Mouse (Mus musculus) C2C12 (cell line): ENCODE measurements around the gene Lax1. TPM values are rescaled to one million over a fixed set of nuclear protein-coding genes. Genes with fewer than 3 reads are reported as not detected.

Experiments used
- H3K27me3 ChIP-seq: one replicate; pipeline ENCODE4 v1.6.1; 2011; ENCODE audit not compliant: control insufficient read depth, insufficient read depth, insufficient read length
- H3K36me3 ChIP-seq: one replicate; pipeline ENCODE4 v1.6.1; 2011; ENCODE audit not compliant: control insufficient read depth, insufficient read depth
- H3K4me3 ChIP-seq: one replicate; pipeline ENCODE4 v1.5.1; 2011; ENCODE audit warnings: mild to moderate bottlenecking, control low read depth; ENCODE audit not compliant: poor library complexity, insufficient read depth, severe bottlenecking
- H3K79me2 ChIP-seq: one replicate; pipeline ENCODE4 v1.6.1; 2011; ENCODE audit not compliant: control insufficient read depth, insufficient read depth
- H3K79me3 ChIP-seq: one replicate; pipeline ENCODE4 v1.6.1; 2011; ENCODE audit warnings: low read depth, control low read depth
- H3ac ChIP-seq: one replicate; pipeline ENCODE3; 2011; ENCODE audit warnings: low read depth; ENCODE audit not compliant: control insufficient read depth, insufficient read length
- CEBPB ChIP-seq: IDR thresholded peaks from one replicate; pipeline ENCODE4 v1.6.1; 2011; ENCODE audit warnings: low read depth, mild to moderate bottlenecking, control low read depth, moderate library complexity
- CTCF ChIP-seq: IDR thresholded peaks from one replicate; pipeline ENCODE4 v1.5.1; 2011; ENCODE audit not compliant: control insufficient read depth, insufficient read depth, insufficient read length
- FOSL1 ChIP-seq: IDR thresholded peaks from one replicate; pipeline ENCODE4 v1.8.0; 2011; ENCODE audit warnings: mild to moderate bottlenecking, low read length; ENCODE audit not compliant: poor library complexity, insufficient read depth, severe bottlenecking
- MAX ChIP-seq: IDR thresholded peaks from one replicate; pipeline ENCODE4 v1.6.1; 2011; ENCODE audit warnings: mild to moderate bottlenecking, control low read depth
- MYOD1 ChIP-seq: IDR thresholded peaks from one replicate; pipeline ENCODE4 v1.6.1; 2011; ENCODE audit warnings: low read depth; ENCODE audit not compliant: control insufficient read depth, insufficient read length
- MYOG ChIP-seq: IDR thresholded peaks from one replicate; pipeline ENCODE4 v1.6.1; 2011; ENCODE audit not compliant: control insufficient read depth, insufficient read length; ENCODE audit errors: extremely low read depth
- USF1 ChIP-seq: IDR thresholded peaks from one replicate; pipeline ENCODE4 v1.6.1; 2011; ENCODE audit warnings: low read depth, mild to moderate bottlenecking, control low read depth, moderate library complexity
- polyA plus RNA-seq: library from polyadenylated mRNA; unstranded; fragments of >200 nt; fragmentation: generic; extraction: Trizol; gene quantifications from one replicate; pipeline ENCODE4 v1.2.1, GENCODE M21; 2012; ENCODE audit warnings: missing spikeins

Gene Lax1
- polyA plus RNA-seq, 1 experiment = not detected

GRCm38 (mm10) chr1:133685749-133686519 is 4.0 kb downstream of the Lax1 start:
- Histone ChIP-seq H3K27me3 (no peaks in the 10 kb centered on the region), H3K36me3 (no peaks in the 10 kb centered on the region), H3ac (no peak overlapping the region), H3K79me2 (no peaks in the 10 kb centered on the region), H3K4me3 (no peak overlapping the region), H3K79me3 (no peaks in the 10 kb centered on the region)
- TF ChIP-seq CTCF (no peak), MAX (no peak), MYOG (no peak), USF1 (no peak), CEBPB (peak; percentile 86), FOSL1 (no peak)

- Histone ChIP-seq H3K4me3 (no peak overlapping the region), H3K27me3 (no peaks in the 10 kb centered on the region), H3K79me3 (no peaks in the 10 kb centered on the region), H3K36me3 (no peaks in the 10 kb centered on the region), H3K79me2 (no peaks in the 10 kb centered on the region), H3ac (no peak overlapping the region)
- no peak for TF ChIP-seq MYOG
- no peak for TF ChIP-seq MYOD1
- no peak for TF ChIP-seq MAX
- no peak for TF ChIP-seq CTCF
- TF ChIP-seq CEBPB = no peak
- no peak for TF ChIP-seq USF1
- no peak for TF ChIP-seq FOSL1
These were observed 18.1 kb downstream of the Lax1 start for GRCm38 (mm10) chr1:133671801-133672200.

GRCm38 (mm10) chr1:133671266-133671665 is 18.6 kb downstream of the Lax1 start:
- no peaks in the 10 kb centered on the region for H3K36me3 ChIP-seq
- TF ChIP-seq MYOG = no peak
- no peaks in the 10 kb centered on the region for H3K79me2 ChIP-seq
- H3K4me3 ChIP-seq = no peak overlapping the region
- H3K79me3 ChIP-seq = no peaks in the 10 kb centered on the region
- H3K27me3 ChIP-seq = no peaks in the 10 kb centered on the region
- H3ac ChIP-seq = no peak overlapping the region

GRCm38 (mm10) chr1:133670776-133671175 is 19.1 kb downstream of the Lax1 start:
- Histone ChIP-seq H3ac (no peak overlapping the region), H3K4me3 (no peak overlapping the region), H3K79me3 (no peaks in the 10 kb centered on the region), H3K79me2 (no peaks in the 10 kb centered on the region), H3K27me3 (no peaks in the 10 kb centered on the region), H3K36me3 (no peaks in the 10 kb centered on the region)
- TF ChIP-seq USF1 (no peak), FOSL1 (no peak), CEBPB (no peak), MAX (no peak), MYOG (no peak), CTCF (no peak), MYOD1 (no peak)

- TF ChIP-seq FOSL1 (no peak), MAX (no peak), MYOD1 (no peak), USF1 (no peak), CEBPB (no peak), MYOG (no peak), CTCF (no peak)
These were observed 19.7 kb downstream of the Lax1 start for GRCm38 (mm10) chr1:133670190-133670589.

GRCm38 (mm10) chr1:133668618-133669017 is 21.3 kb downstream of the Lax1 start:
- H3K79me3 ChIP-seq = no peaks in the 10 kb centered on the region
- H3K79me2 ChIP-seq = no peaks in the 10 kb centered on the region
- no peaks in the 10 kb centered on the region for H3K36me3 ChIP-seq
- TF ChIP-seq MYOD1 (no peak), CTCF (no peak), CEBPB (no peak), MAX (no peak), MYOG (no peak), USF1 (no peak), FOSL1 (no peak)
- no peak overlapping the region for H3K4me3 ChIP-seq
- H3K27me3 ChIP-seq = no peaks in the 10 kb centered on the region
- no peak overlapping the region for H3ac ChIP-seq

More at GRCm38 (mm10) chr1:133670190-133670589, 19.7 kb downstream of the Lax1 start:
- Histone ChIP-seq H3K79me3 (no peaks in the 10 kb centered on the region), H3K79me2 (no peaks in the 10 kb centered on the region), H3K4me3 (no peak overlapping the region), H3K36me3 (no peaks in the 10 kb centered on the region), H3K27me3 (no peaks in the 10 kb centered on the region), H3ac (no peak overlapping the region)
